In the genomic region with DNA sequence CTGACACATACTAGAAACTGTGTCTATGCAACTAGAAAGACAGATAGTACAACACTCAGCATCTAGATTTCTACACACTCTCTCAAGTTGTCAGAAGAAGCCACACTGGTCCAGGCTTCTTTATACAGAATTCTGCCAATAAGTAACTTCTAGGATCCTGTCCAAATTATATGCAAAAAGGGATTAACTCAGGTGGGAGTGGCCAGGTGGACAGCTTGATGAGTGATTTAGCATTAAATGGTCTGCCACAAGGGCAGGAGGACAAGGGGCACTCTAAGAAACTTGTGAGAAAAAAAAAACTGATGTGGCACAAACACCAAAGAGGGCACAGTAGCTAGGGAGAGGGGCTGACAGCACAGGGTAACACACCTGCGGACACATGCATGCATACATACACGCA, we compare ENCODE assay signal across 15 mouse cellular contexts.
"Had no signal": no experiment of that assay in that cellular context is flagged by ENCODE, and none has a peak within 500 bp of the region (broad histone marks: within the 10 kb centered on the region; RNA-seq: fewer than 3 reads in every experiment).

No protein-coding gene starts in this region.

- H3K9me3 ChIP-seq: limb, embryonic 10.5 days; limb, embryonic 13.5 days; liver, embryonic 12.5 days; liver, embryonic 15.5 days; lung, embryonic 15.5 days had no signal

- H3K4me3 ChIP-seq: layer of hippocampus, adult 2 months; limb, embryonic 10.5 days; limb, embryonic 13.5 days; liver, embryonic 12.5 days; liver, embryonic 15.5 days; lung, embryonic 15.5 days had no signal

- H3K4me1 ChIP-seq: liver, embryonic 15.5 days had no signal

- H3K27ac ChIP-seq: layer of hippocampus, adult 2 months; limb, embryonic 10.5 days; limb, embryonic 13.5 days; liver, embryonic 12.5 days; liver, embryonic 15.5 days; lung, embryonic 15.5 days had no signal

- DNase-seq: layer of hippocampus, adult 9-11 months; liver; lung, adult 18-20 months; lung, postnatal 10 days; lung, postnatal 4 days; midbrain, embryonic 14.5 days; thymus, adult 18-20 months; thymus, postnatal 36 days had no signal

- H3K27me3 ChIP-seq: limb, embryonic 13.5 days; liver, embryonic 12.5 days; liver, embryonic 15.5 days; lung, embryonic 15.5 days had no signal

- ATAC-seq: liver, embryonic 12.5 days had no signal

- H3K36me3 ChIP-seq: limb, embryonic 10.5 days; limb, embryonic 13.5 days; liver, embryonic 12.5 days; liver, embryonic 15.5 days; lung, embryonic 15.5 days had no signal

- H3K4me2 ChIP-seq: limb, embryonic 13.5 days; liver, embryonic 12.5 days; liver, embryonic 15.5 days; lung, embryonic 15.5 days; midbrain, embryonic 11.5 days had no signal

- H3K9ac ChIP-seq: limb, embryonic 13.5 days; liver, embryonic 12.5 days; liver, embryonic 15.5 days; lung, embryonic 15.5 days had no signal
